Mouse (Mus musculus) liver, embryonic 11.5 days (tissue): ENCODE data around the gene Zfp799. TPM values are rescaled to one million over a fixed set of nuclear protein-coding genes. Genes with fewer than 3 reads are reported as not detected.

ENCODE experiments used
- ATAC-seq: fragments of 200-750 bp; cut with Nextera tagmentation; replicated peaks from 2 replicates; pipeline ENCODE4 v1.8.0; 2017; ENCODE audit warnings: moderate number of reproducible peaks, mild to moderate bottlenecking, moderate TSS enrichment, moderate library complexity; ENCODE audit not compliant: low FRiP score
- DNase-seq: peaks from one replicate; pipeline ENCODE4 v3.0.0-alpha.2; 2017; ENCODE audit warnings: low spot score
- H3K27ac ChIP-seq: fragments of 300-500 bp; sonication (generic); 2 replicates; pipeline ENCODE4 v1.5.1; 2014; ENCODE audit warnings: mild to moderate bottlenecking, low read depth, low read length, control low read depth
- H3K27me3 ChIP-seq: fragments of 300-500 bp; sonication (generic); replicated peaks from 2 replicates; pipeline ENCODE4 v1.6.1; 2014; ENCODE audit warnings: low read length, mixed read lengths; ENCODE audit not compliant: control insufficient read depth, insufficient read depth
- H3K36me3 ChIP-seq: fragments of 300-500 bp; sonication (generic); 2 replicates; pipeline ENCODE4 v1.6.1; 2014; ENCODE audit warnings: mild to moderate bottlenecking, low read length, moderate library complexity, mixed read lengths; ENCODE audit not compliant: control insufficient read depth, insufficient read depth
- H3K4me1 ChIP-seq: fragments of 300-500 bp; sonication (generic); replicated peaks from 2 replicates; pipeline ENCODE4 v1.6.1; 2014; ENCODE audit warnings: low read length, mixed read lengths; ENCODE audit not compliant: control insufficient read depth, insufficient read depth
- H3K4me2 ChIP-seq: fragments of 300-500 bp; sonication (generic); 2 replicates; pipeline ENCODE4 v1.6.1; 2014; ENCODE audit warnings: mild to moderate bottlenecking, control low read depth, moderate library complexity
- H3K4me3 ChIP-seq: fragments of 300-500 bp; sonication (generic); 2 replicates; pipeline ENCODE4 v1.5.1; 2014; ENCODE audit warnings: low read depth, low read length, control low read depth
- H3K9ac ChIP-seq: fragments of 300-500 bp; sonication (generic); 2 replicates; pipeline ENCODE4 v1.6.1; 2014; ENCODE audit warnings: low read depth, low read length, control low read depth
- H3K9me3 ChIP-seq: fragments of 300-500 bp; sonication (generic); 2 replicates; pipeline ENCODE4 v1.6.1; 2016; ENCODE audit warnings: low read length, inconsistent platforms, mixed read lengths; ENCODE audit not compliant: control insufficient read depth
- WGBS: fragments of 180-500 bp; shearing (Covaris S2); extraction: QIAGEN DNeasy Blood & Tissue Kit; methylation state at CpG from one replicate; pipeline ENCODE4 v1.1.7; 2014; 5-methylcytosine and 5-hydroxymethylcytosine counted together
- polyA plus RNA-seq: library from polyadenylated mRNA; unstranded; fragments of >200 nt; fragmentation: Nextera tagmentation; extraction: Ambion mirVana; gene quantifications from 2 replicates; pipeline ENCODE4 v1.2.1, GENCODE M21; 2014

Zfp799 gene
- polyA plus RNA-seq, 1 experiment from 2014 or later: 6.0 TPM

- 26% methylated on average over 8 of the region's 8 CpGs for WGBS
- no peak for ATAC-seq
These were observed 21.1 kb downstream of the Zfp799 start for GRCm38 (mm10) chr17:32808921-32809320.

GRCm38 (mm10) chr17:32789244-32789643 lies 40.8 kb downstream of the Zfp799 start:
- Histone ChIP-seq H3K9ac (no peak overlapping the region), H3K9me3 (no peaks in the 10 kb centered on the region), H3K4me1 (peaks cover 16% of the 10 kb centered on the region), H3K4me3 (0 out of 2 replicates have a peak overlapping the region, but pooled peaks have one; percentile 88), H3K27ac (no peak overlapping the region), H3K27me3 (no peaks in the 10 kb centered on the region), H3K4me2 (peak overlapping the region; percentile 87), H3K36me3 (peaks cover 5% of the 10 kb centered on the region)
- DNase-seq (no peak), ATAC-seq (no peak)
- 71% methylated on average over 8 of the region's 8 CpGs for WGBS

More at GRCm38 (mm10) chr17:32808921-32809320, 21.1 kb downstream of the Zfp799 start:
- Histone ChIP-seq H3K27me3 (peaks cover 3% of the 10 kb centered on the region), H3K36me3 (no peaks in the 10 kb centered on the region), H3K27ac (no peak overlapping the region), H3K4me3 (peak overlapping the region; percentile 47), H3K4me2 (peak overlapping the region; percentile 57), H3K9ac (no peak overlapping the region), H3K9me3 (no peaks in the 10 kb centered on the region), H3K4me1 (no peaks in the 10 kb centered on the region)
- no peak for DNase-seq

GRCm38 (mm10) chr17:32788576-32788975 lies 41.5 kb downstream of the Zfp799 start:
- Histone ChIP-seq H3K36me3 (peaks cover 11% of the 10 kb centered on the region), H3K27me3 (no peaks in the 10 kb centered on the region), H3K4me3 (peak overlapping the region; percentile 88), H3K9ac (peak overlapping the region; percentile 96), H3K4me2 (peak overlapping the region; percentile 87), H3K27ac (no peak overlapping the region), H3K9me3 (no peaks in the 10 kb centered on the region), H3K4me1 (peaks cover 16% of the 10 kb centered on the region)
- ATAC-seq (no peak), DNase-seq (no peak)
- WGBS: 8% methylated on average over 9 of the region's 9 CpGs

GRCm38 (mm10) chr17:32788094-32788559 lies 41.9 kb downstream of the Zfp799 start, which contains the start of gene Zfp871:
Zfp871 (minus strand) TSS chr17:32788287.
- under 1% methylated on average over 22 of the region's 22 CpGs for WGBS
- peak within 1 kb of the TSS; percentile 91 for H3K27ac ChIP-seq
- peak; percentile 79 for DNase-seq

GRCm38 (mm10) chr17:32787436-32788093 lies 42.5 kb downstream of the Zfp799 start:
- H3K9me3 ChIP-seq: no peaks in the 10 kb centered on the region
- peak overlapping the region; percentile 91 for H3K27ac ChIP-seq
- DNase-seq (no peak), ATAC-seq (peak; percentile 87)
- peak overlapping the region; percentile 96 for H3K9ac ChIP-seq
- under 1% methylated on average over 31 of the region's 31 CpGs for WGBS
- peak overlapping the region; percentile 79 for H3K4me2 ChIP-seq
- H3K4me3 ChIP-seq: peak overlapping the region; percentile 88
- peaks cover 16% of the 10 kb centered on the region for H3K4me1 ChIP-seq
- no peaks in the 10 kb centered on the region for H3K27me3 ChIP-seq
- H3K36me3 ChIP-seq: peaks cover 15% of the 10 kb centered on the region

More at GRCm38 (mm10) chr17:32788094-32788559, 41.9 kb downstream of the Zfp799 start, which contains the start of gene Zfp871:
- Histone ChIP-seq H3K4me1 (peaks cover 16% of the 10 kb centered on the region), H3K36me3 (peaks cover 15% of the 10 kb centered on the region), H3K9me3 (no peaks in the 10 kb centered on the region), H3K9ac (peak within 1 kb of the TSS; percentile 96), H3K27me3 (no peaks in the 10 kb centered on the region), H3K4me2 (peak within 1 kb of the TSS; percentile 87), H3K4me3 (peak within 1 kb of the TSS; percentile 88)
- peak; percentile 98 for ATAC-seq

GRCm38 (mm10) chr17:32786944-32787343 lies 43.1 kb downstream of the Zfp799 start:
- Histone ChIP-seq H3K4me3 (peak overlapping the region; percentile 88), H3K36me3 (peaks cover 15% of the 10 kb centered on the region), H3K4me2 (peak overlapping the region; percentile 79), H3K4me1 (peaks cover 16% of the 10 kb centered on the region), H3K9ac (peak overlapping the region; percentile 96), H3K9me3 (no peaks in the 10 kb centered on the region), H3K27ac (no peak overlapping the region), H3K27me3 (no peaks in the 10 kb centered on the region)
- DNase-seq (no peak), ATAC-seq (no peak)
- WGBS: 50% methylated on average over 6 of the region's 6 CpGs

- 92% methylated on average over 3 of the region's 3 CpGs for WGBS
- no peak overlapping the region for H3K4me3 ChIP-seq
- peaks cover 16% of the 10 kb centered on the region for H3K4me1 ChIP-seq
- H3K27ac ChIP-seq: no peak overlapping the region
- no peak overlapping the region for H3K4me2 ChIP-seq
- DNase-seq (no peak), ATAC-seq (no peak)
- peaks cover 16% of the 10 kb centered on the region for H3K36me3 ChIP-seq
- no peaks in the 10 kb centered on the region for H3K9me3 ChIP-seq
- H3K27me3 ChIP-seq: no peaks in the 10 kb centered on the region
- no peak overlapping the region for H3K9ac ChIP-seq
These were observed 44.4 kb downstream of the Zfp799 start for GRCm38 (mm10) chr17:32785656-32786055.

- ATAC-seq: no peak
- H3K36me3 ChIP-seq: peaks cover 52% of the 10 kb centered on the region
- H3K9me3 ChIP-seq: no peaks in the 10 kb centered on the region
- H3K27ac ChIP-seq: no peak overlapping the region
- WGBS: 96% methylated on average over 3 of the region's 3 CpGs
- H3K4me3 ChIP-seq: no peak overlapping the region
- H3K4me1 ChIP-seq: no peaks in the 10 kb centered on the region
- H3K27me3 ChIP-seq: no peaks in the 10 kb centered on the region
- DNase-seq: no peak
- H3K4me2 ChIP-seq: no peak overlapping the region
- no peak overlapping the region for H3K9ac ChIP-seq
These were observed 52.5 kb downstream of the Zfp799 start for GRCm38 (mm10) chr17:32777564-32777963.

- no peaks in the 10 kb centered on the region for H3K27me3 ChIP-seq
- H3K4me2 ChIP-seq: no peak overlapping the region
- ATAC-seq (no peak), DNase-seq (no peak)
- H3K9ac ChIP-seq: no peak overlapping the region
- H3K4me1 ChIP-seq: no peaks in the 10 kb centered on the region
- H3K27ac ChIP-seq: no peak overlapping the region
- no peak overlapping the region for H3K4me3 ChIP-seq
- WGBS: 87% methylated on average over 1 of the region's 1 CpGs
- peaks cover 70% of the 10 kb centered on the region for H3K36me3 ChIP-seq
- peaks cover 3% of the 10 kb centered on the region; the same call in 1 of the 2 replicates for H3K9me3 ChIP-seq
These were observed 58.8 kb downstream of the Zfp799 start for GRCm38 (mm10) chr17:32771213-32771612.
